Mouse (Mus musculus) CH12.LX (cell line): ENCODE data around the gene Sobp. TPM values are rescaled to one million over a fixed set of nuclear protein-coding genes. Genes with fewer than 3 reads are reported as not detected.

Experiments used
- DNase-seq: peaks from one replicate; pipeline ENCODE4 v3.0.0-alpha.2; 2013; ENCODE audit errors: extremely low read depth
- H3K27ac ChIP-seq: 2 replicates; pipeline ENCODE4 v1.5.1; 2012; ENCODE audit warnings: low read depth, mild to moderate bottlenecking, control low read depth, moderate library complexity; ENCODE audit not compliant: insufficient read depth
- H3K27me3 ChIP-seq: replicated peaks from 2 replicates; pipeline ENCODE3; 2012; ENCODE audit warnings: inconsistent platforms
- H3K36me3 ChIP-seq, 2 experiments: replicated peaks in 1 of 2; 2 replicates each; pipeline versions ENCODE3 to v1.6.1; 2012; ENCODE audit warnings: inconsistent platforms in 1 of 2, low read length in 1 of 2, mild to moderate bottlenecking in 1 of 2, mixed read lengths in 1 of 2, moderate library complexity in 1 of 2; ENCODE audit not compliant: control insufficient read depth in 1 of 2, insufficient read depth in 1 of 2
- H3K4me1 ChIP-seq, 2 experiments: 2 replicates each; pipeline ENCODE4 v1.6.1; 2012; ENCODE audit warnings: inconsistent platforms in 1 of 2, moderate library complexity in 1 of 2; ENCODE audit not compliant: insufficient read depth in 2 of 2, control insufficient read depth in 1 of 2
- H3K4me2 ChIP-seq: 2 replicates; pipeline ENCODE4 v1.6.1; 2012; ENCODE audit warnings: low read depth, mild to moderate bottlenecking, control low read depth; ENCODE audit not compliant: poor library complexity, insufficient read depth, severe bottlenecking
- H3K4me3 ChIP-seq, 3 experiments: fragments of 150-350 bp in 1 of 3; sonication (generic) in 1 of 3; replicated peaks in 1 of 3; 2 replicates each; pipeline versions ENCODE3 to v1.5.1; 2011 to 2012; ENCODE audit warnings: low read depth in 2 of 3, low read length in 2 of 3, mild to moderate bottlenecking in 2 of 3, moderate library complexity in 2 of 3, control low read depth in 1 of 3, improper control_type of control experiment in 1 of 3, inconsistent platforms in 1 of 3, mixed read lengths in 1 of 3; ENCODE audit not compliant: poor library complexity in 1 of 3
- H3K79me2 ChIP-seq: replicated peaks from 2 replicates; pipeline ENCODE4 v1.6.1; 2012; ENCODE audit warnings: mild to moderate bottlenecking, moderate library complexity; ENCODE audit not compliant: control insufficient read depth, poor library complexity, insufficient read depth, severe bottlenecking; ENCODE audit errors: extremely low read depth
- H3K9ac ChIP-seq: 2 replicates; pipeline ENCODE4 v1.6.1; 2012; ENCODE audit warnings: low read depth, mild to moderate bottlenecking, control low read depth, moderate library complexity; ENCODE audit not compliant: insufficient read depth
- H3K9me3 ChIP-seq: replicated peaks from 2 replicates; pipeline ENCODE3; 2012; ENCODE audit warnings: low read length, inconsistent platforms, mixed read lengths
- BHLHE40 ChIP-seq: IDR thresholded peaks from 2 replicates; pipeline ENCODE4 v1.6.1; 2011; ENCODE audit warnings: mild to moderate bottlenecking, low read depth, low read length, improper control_type of control experiment
- CHD1 ChIP-seq: IDR thresholded peaks from 2 replicates; pipeline ENCODE4 v1.6.1; 2012; ENCODE audit warnings: low read depth, low read length, improper control_type of control experiment, inconsistent platforms
- CTCF ChIP-seq, 2 experiments: IDR thresholded peaks in 1 of 2; conservative IDR thresholded peaks in 1 of 2; 2 replicates each; pipeline ENCODE4 v1.5.1; 2011 to 2012; ENCODE audit warnings: low read depth in 2 of 2, low read length in 2 of 2, improper control_type of control experiment in 1 of 2, inconsistent platforms in 1 of 2, mild to moderate bottlenecking in 1 of 2, moderate library complexity in 1 of 2
- E2F4 ChIP-seq: IDR thresholded peaks from 2 replicates; pipeline ENCODE4 v1.6.1; 2011; ENCODE audit warnings: low read depth, low read length, improper control_type of control experiment; ENCODE audit not compliant: insufficient replicate concordance
- GABPA ChIP-seq: IDR thresholded peaks from 2 replicates; pipeline ENCODE4 v1.6.1; 2012; ENCODE audit warnings: low read depth, low read length, improper control_type of control experiment, inconsistent platforms; ENCODE audit not compliant: insufficient replicate concordance
- HCFC1 ChIP-seq: IDR thresholded peaks from 2 replicates; pipeline ENCODE4 v1.6.1; 2012; ENCODE audit warnings: low read depth, mild to moderate bottlenecking, inconsistent platforms, low read length, improper control_type of control experiment
- IRF4 ChIP-seq: IDR thresholded peaks from 2 replicates; pipeline ENCODE4 v1.6.1; 2014; ENCODE audit warnings: low read depth, mild to moderate bottlenecking, inconsistent platforms, low read length, improper control_type of control experiment
- JUN ChIP-seq: IDR thresholded peaks from 2 replicates; pipeline ENCODE4 v1.6.1; 2011; ENCODE audit warnings: low read depth, mild to moderate bottlenecking, low read length, improper control_type of control experiment, moderate library complexity; ENCODE audit not compliant: insufficient read depth
- JUND ChIP-seq: conservative IDR thresholded peaks from 2 replicates; pipeline ENCODE4 v1.6.1; 2011; ENCODE audit warnings: low read depth, low read length, improper control_type of control experiment
- KAT2A ChIP-seq: IDR thresholded peaks from 2 replicates; pipeline ENCODE4 v1.6.1; 2012; ENCODE audit warnings: low read length, improper control_type of control experiment, inconsistent platforms; ENCODE audit not compliant: insufficient replicate concordance
- MAFK ChIP-seq: IDR thresholded peaks from 2 replicates; pipeline ENCODE4 v1.6.1; 2011; ENCODE audit warnings: low read length, improper control_type of control experiment; ENCODE audit not compliant: insufficient replicate concordance
- MAZ ChIP-seq: IDR thresholded peaks from 2 replicates; pipeline ENCODE4 v1.6.1; 2012; ENCODE audit warnings: low read depth, mild to moderate bottlenecking, inconsistent platforms, low read length, improper control_type of control experiment, moderate library complexity
- MXI1 ChIP-seq: IDR thresholded peaks from 2 replicates; pipeline ENCODE4 v1.6.1; 2011; ENCODE audit warnings: mild to moderate bottlenecking, low read depth, low read length, improper control_type of control experiment
- NRF1 ChIP-seq: IDR thresholded peaks from 2 replicates; pipeline ENCODE4 v1.6.1; 2014; ENCODE audit warnings: low read depth, mild to moderate bottlenecking, inconsistent platforms, low read length, improper control_type of control experiment, moderate library complexity
- PAX5 ChIP-seq: IDR thresholded peaks from 2 replicates; pipeline ENCODE4 v1.6.1; 2012; ENCODE audit warnings: low read length, inconsistent platforms, mixed read lengths
- POLR2A ChIP-seq: IDR thresholded peaks from 2 replicates; pipeline ENCODE4 v1.6.1; 2011; ENCODE audit warnings: low read depth, mild to moderate bottlenecking, improper control_type of control experiment, low read length
- POLR2AphosphoS2 ChIP-seq: IDR thresholded peaks from 2 replicates; pipeline ENCODE4 v1.6.1; 2011; ENCODE audit warnings: low read depth, low read length, improper control_type of control experiment
- RAD21 ChIP-seq: IDR thresholded peaks from 2 replicates; pipeline ENCODE4 v1.6.1; 2011; ENCODE audit warnings: low read depth, mild to moderate bottlenecking, low read length, improper control_type of control experiment, moderate library complexity
- RCOR1 ChIP-seq: conservative IDR thresholded peaks from 2 replicates; pipeline ENCODE4 v1.6.1; 2012; ENCODE audit warnings: low read depth, mild to moderate bottlenecking, inconsistent platforms, low read length, improper control_type of control experiment
- SIN3A ChIP-seq: IDR thresholded peaks from 2 replicates; pipeline ENCODE4 v1.6.1; 2012; ENCODE audit warnings: low read length, improper control_type of control experiment, inconsistent platforms
- TCF12 ChIP-seq: IDR thresholded peaks from 2 replicates; pipeline ENCODE4 v1.6.1; 2014; ENCODE audit warnings: low read depth, mild to moderate bottlenecking, inconsistent platforms, low read length, improper control_type of control experiment
- USF1 ChIP-seq: IDR thresholded peaks from 2 replicates; pipeline ENCODE4 v1.6.1; 2014; ENCODE audit warnings: low read depth, mild to moderate bottlenecking, inconsistent platforms, low read length, improper control_type of control experiment
- USF2 ChIP-seq: conservative IDR thresholded peaks from 2 replicates; pipeline ENCODE4 v1.6.1; 2011; ENCODE audit warnings: low read depth, low read length, improper control_type of control experiment
- ZMIZ1 ChIP-seq: IDR thresholded peaks from 2 replicates; pipeline ENCODE4 v1.6.1; 2012; ENCODE audit warnings: low read depth, mild to moderate bottlenecking, inconsistent platforms, low read length, improper control_type of control experiment
- dilution Hi-C: fragments of 300-500 bp; cut with MboI; formaldehyde crosslinking; loops from 2 replicates; pipeline ENCODE4 v1.14.3; 2020; ENCODE audit warnings: low sequenced_read_pairs; ENCODE audit not compliant: extremely low pct_unique_long_range_greater_than_20kb, extremely low pct_ligation_motif_present
- in situ Hi-C: fragments of 300-500 bp; cut with MboI; formaldehyde crosslinking; loops from 3 replicates; pipeline ENCODE4 v1.14.3; 2019; ENCODE audit warnings: low sequenced_read_pairs, low pct_ligation_motif_present, low pct_unique_long_range_greater_than_20kb, mixed read lengths
- polyA plus RNA-seq: library from polyadenylated mRNA; unstranded; fragments of >175 nt; gene quantifications from 2 replicates; pipeline ENCODE4 v1.2.1, GENCODE M21; 2012; ENCODE audit warnings: low read depth; ENCODE audit not compliant: insufficient read length
- total RNA-seq, 2 experiments: library from RNA; depleted of rRNA; stranded (reverse); fragments of 300-350 nt in 1 of 2; fragments of >200 nt in 1 of 2; gene quantifications; 2 replicates each; pipeline ENCODE4 v1.2.3; 2012 to 2014

Sobp gene
- total and polyA plus RNA-seq, 3 experiments = 0.04 to 0.77 (median 0.08) TPM

- Histone ChIP-seq H3K4me2 (no peak overlapping the region), H3K4me1 (no peaks in the 10 kb centered on the region), H3K27ac (no peak overlapping the region), H3K9ac (no peak overlapping the region), H3K79me2 (no peaks in the 10 kb centered on the region), H3K36me3 (no peaks in the 10 kb centered on the region), H3K27me3 (no peaks in the 10 kb centered on the region), H3K9me3 (peaks cover 6% of the 10 kb centered on the region), H3K4me3 (no peak overlapping the region)
- TF ChIP-seq MXI1 (no peak), CHD1 (no peak), MAFK (no peak), USF2 (no peak), SIN3A (no peak), RCOR1 (no peak), E2F4 (no peak), RAD21 (no peak), GABPA (no peak), POLR2AphosphoS2 (no peak), CTCF (conservative IDR thresholded peaks at IDR 0.05 in 1 of 2, IDR thresholded peaks at IDR 0.05 in 1 of 2; ENCODE audit: low read depth in 2 of 2, low read length in 2 of 2) (no peak), IRF4 (no peak)
- dilution Hi-C loops (no loop called here), in situ Hi-C loops (no loop called here)
- DNase-seq = no peak
These were observed 1.8 kb downstream of the Sobp start for GRCm38 (mm10) chr10:43172554-43172953.

GRCm38 (mm10) chr10:43172066-43172465, 2.3 kb downstream of the Sobp start:
- peaks cover 6% of the 10 kb centered on the region for H3K9me3 ChIP-seq
- no peak for DNase-seq
- H3K27ac ChIP-seq = no peak overlapping the region
- TF ChIP-seq JUND = no peak
- no peak for TF ChIP-seq MAFK
- TF ChIP-seq RAD21 = no peak
- no peak for TF ChIP-seq MAZ
- no peak for TF ChIP-seq POLR2A
- no peak for TF ChIP-seq HCFC1
- no peak for TF ChIP-seq USF1
- TF ChIP-seq PAX5 = no peak
- TF ChIP-seq TCF12 = no peak
- TF ChIP-seq ZMIZ1 = no peak
- no peak for TF ChIP-seq USF2
- TF ChIP-seq NRF1 = no peak
- no peak for TF ChIP-seq KAT2A
- no peak for TF ChIP-seq BHLHE40
- TF ChIP-seq JUN = no peak
- no peaks in the 10 kb centered on the region for H3K27me3 ChIP-seq
- dilution Hi-C loops (no loop called here), in situ Hi-C loops (no loop called here)
- H3K36me3 ChIP-seq = no peaks in the 10 kb centered on the region
- no peak overlapping the region for H3K4me3 ChIP-seq
- no peaks in the 10 kb centered on the region for H3K4me1 ChIP-seq
- H3K9ac ChIP-seq = no peak overlapping the region
- no peak overlapping the region for H3K4me2 ChIP-seq
- H3K79me2 ChIP-seq = no peaks in the 10 kb centered on the region
